Mouse (Mus musculus) C2C12 (cell line): ENCODE data around the gene Nfxl1.

Experiments used
- CEBPB ChIP-seq: IDR thresholded peaks from one replicate; pipeline ENCODE4 v1.6.1; 2011; ENCODE audit warnings: low read depth, mild to moderate bottlenecking, control low read depth, moderate library complexity
- CTCF ChIP-seq: IDR thresholded peaks from one replicate; pipeline ENCODE4 v1.5.1; 2011; ENCODE audit not compliant: control insufficient read depth, insufficient read depth, insufficient read length
- MAX ChIP-seq: IDR thresholded peaks from one replicate; pipeline ENCODE4 v1.6.1; 2011; ENCODE audit warnings: mild to moderate bottlenecking, control low read depth
- MYOG ChIP-seq: IDR thresholded peaks from one replicate; pipeline ENCODE4 v1.6.1; 2011; ENCODE audit not compliant: control insufficient read depth, insufficient read length; ENCODE audit errors: extremely low read depth
- USF1 ChIP-seq: IDR thresholded peaks from one replicate; pipeline ENCODE4 v1.6.1; 2011; ENCODE audit warnings: low read depth, mild to moderate bottlenecking, control low read depth, moderate library complexity

DNA sequence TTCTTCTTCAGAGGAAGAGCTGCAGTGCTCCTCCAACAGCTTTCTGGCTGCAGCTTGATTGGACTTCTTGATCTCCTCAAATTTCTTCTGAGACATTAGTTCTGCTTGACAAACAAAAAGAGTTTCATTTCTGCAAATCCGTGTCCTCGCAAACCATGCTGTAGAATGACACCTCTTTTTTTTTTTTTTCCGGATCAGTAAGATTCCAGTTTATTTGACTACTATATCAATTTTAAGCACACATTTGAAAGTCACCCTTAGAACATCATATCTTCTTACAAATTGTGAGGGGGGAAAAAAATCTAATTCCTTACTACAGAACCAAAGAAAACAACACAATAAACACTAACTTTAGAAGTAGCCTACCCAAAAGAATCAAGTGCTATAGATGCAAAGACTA is 3.2 kb downstream of the Nfxl1 start:
- TF ChIP-seq CTCF, result no peak
- no peak for TF ChIP-seq MAX
- no peak for TF ChIP-seq MYOG
- no peak for TF ChIP-seq USF1
- TF ChIP-seq CEBPB, result no peak
